Mouse (Mus musculus): Measurements from ENCODE around the gene Lrmda. TPM values are rescaled to one million over a fixed set of nuclear protein-coding genes. Genes with fewer than 3 reads are reported as not detected.

Lrmda gene
- total and polyA plus RNA-seq, 3 experiments: 5.1 to 5.9 TPM; not detected in 1

- Histone ChIP-seq H3K4me1 (ENCODE audit: control insufficient read depth in 1 of 2, insufficient read depth in 2 of 2, low read length in 2 of 2) (peaks cover 2 to 3% of the 10 kb centered on the region in 2 experiments; a peak in 2 of 4 replicates), H3K4me3 (ENCODE audit: control insufficient read depth in 1 of 2, insufficient read depth in 1 of 2, low read depth in 2 of 2, low read length in 2 of 2) (no peak overlapping the region), H3K79me2 (ENCODE audit: control insufficient read depth, insufficient read depth, low read length, poor library complexity) (peaks cover 13% of the 10 kb centered on the region), H3K9ac (ENCODE audit: control insufficient read depth, low read depth, low read length, poor library complexity, severe bottlenecking) (no peak overlapping the region), H3K27me3 (ENCODE audit: control insufficient read depth in 1 of 2, insufficient read depth in 2 of 2, low read length in 2 of 2) (no peaks in the 10 kb centered on the region), H3K27ac (ENCODE audit: control insufficient read depth, low read depth, low read length) (no peak overlapping the region), H3K9me3 (replicated peaks; ENCODE audit: insufficient read depth, low read length) (no peaks in the 10 kb centered on the region), H3K36me3 (ENCODE audit: control insufficient read depth in 1 of 2, insufficient read depth in 2 of 2, low read length in 2 of 2) (peaks cover 0 to 2% of the 10 kb centered on the region in 2 experiments; a peak in 2 of 4 replicates)
- DNase-seq (ENCODE audit: low read depth, low spot score): no peak
- TF ChIP-seq TCF12 (IDR thresholded peaks at IDR 0.05; ENCODE audit: low read depth, low read length): no peak
- no peak for TF ChIP-seq HCFC1 (IDR thresholded peaks at IDR 0.05; ENCODE audit: low read depth, low read length)
- no peak for TF ChIP-seq JUND (IDR thresholded peaks at IDR 0.05; ENCODE audit: low read depth, low read length)
- TF ChIP-seq MAFK (IDR thresholded peaks at IDR 0.05; ENCODE audit: borderline replicate concordance, low read depth, low read length): no peak
- no peak for TF ChIP-seq POLR2AphosphoS2 (IDR thresholded peaks at IDR 0.05; ENCODE audit: low read length)
- no peak for TF ChIP-seq SIN3A (IDR thresholded peaks at IDR 0.05; ENCODE audit: low read length)
- TF ChIP-seq USF2 (IDR thresholded peaks at IDR 0.05; ENCODE audit: borderline replicate concordance in 1 of 2, insufficient read depth in 1 of 2, low read depth in 1 of 2, low read length in 2 of 2): no peak
- TF ChIP-seq BHLHE40 (IDR thresholded peaks at IDR 0.05; ENCODE audit: borderline replicate concordance, low read depth, low read length): no peak
- no peak for TF ChIP-seq ETS1 (IDR thresholded peaks at IDR 0.05; ENCODE audit: low read depth, low read length)
- TF ChIP-seq RCOR1 (IDR thresholded peaks at IDR 0.05; ENCODE audit: low read depth, low read length): no peak
- TF ChIP-seq CTCF (IDR thresholded peaks at IDR 0.05 in 2 of 3, conservative IDR thresholded peaks at IDR 0.05 in 1 of 3; ENCODE audit: control insufficient read depth in 1 of 3, insufficient read depth in 1 of 3, low read depth in 2 of 3, low read length in 3 of 3, poor library complexity in 1 of 3, severe bottlenecking in 1 of 3): no peak
- no peak for TF ChIP-seq NRF1 (IDR thresholded peaks at IDR 0.05; ENCODE audit: insufficient read depth, low read depth, low read length, poor library complexity, severe bottlenecking)
- TF ChIP-seq MEF2A (IDR thresholded peaks at IDR 0.05; ENCODE audit: extremely low read depth, insufficient replicate concordance, low read depth, low read length, poor library complexity, severe bottlenecking): no peak
- no peak for TF ChIP-seq MXI1 (IDR thresholded peaks at IDR 0.05; ENCODE audit: low read depth, low read length)
- TF ChIP-seq E2F4 (IDR thresholded peaks at IDR 0.05; ENCODE audit: borderline replicate concordance, low read depth, low read length): no peak
- no peak for TF ChIP-seq MAZ (IDR thresholded peaks at IDR 0.05; ENCODE audit: low read depth, low read length)
- TF ChIP-seq ZKSCAN1 (IDR thresholded peaks at IDR 0.05; ENCODE audit: low read depth, low read length): no peak
- TF ChIP-seq MYC (IDR thresholded peaks at IDR 0.05; ENCODE audit: low read depth, low read length): no peak
- no peak for TF ChIP-seq KAT2A (conservative IDR thresholded peaks at IDR 0.05; ENCODE audit: low read depth, low read length)
These were observed 27.7 kb upstream of the Lrmda start for GRCm38 (mm10) chr14:21991856-21992255.

GRCm38 (mm10) chr14:21992321-21992885 lies 27.1 kb upstream of the Lrmda start:
- peaks cover 2 to 3% of the 10 kb centered on the region in 2 experiments; a peak in 2 of 4 replicates for H3K4me1 ChIP-seq (ENCODE audit: control insufficient read depth in 1 of 2, insufficient read depth in 2 of 2, low read length in 2 of 2)
- H3K36me3 ChIP-seq (ENCODE audit: control insufficient read depth in 1 of 2, insufficient read depth in 2 of 2, low read length in 2 of 2): peaks cover 0 to 2% of the 10 kb centered on the region in 2 experiments; a peak in 2 of 4 replicates
- DNase-seq (ENCODE audit: low read depth, low spot score): no peak
- peaks cover 9% of the 10 kb centered on the region; the same call in 1 of the 2 replicates for H3K79me2 ChIP-seq (ENCODE audit: control insufficient read depth, insufficient read depth, low read length, poor library complexity)
- H3K27ac ChIP-seq (ENCODE audit: control insufficient read depth, low read depth, low read length): no peak overlapping the region
- TF ChIP-seq POLR2A (IDR thresholded peaks at IDR 0.05; ENCODE audit: control insufficient read depth in 1 of 2, insufficient read depth in 1 of 2, low read depth in 1 of 2, low read length in 2 of 2, poor library complexity in 1 of 2) (no peak), MAX (IDR thresholded peaks at IDR 0.05; ENCODE audit: low read length) (no peak), CHD2 (IDR thresholded peaks at IDR 0.05; ENCODE audit: low read length) (no peak), SIN3A (IDR thresholded peaks at IDR 0.05; ENCODE audit: low read length) (no peak), EP300 (IDR thresholded peaks at IDR 0.05; ENCODE audit: low read depth in 1 of 2, low read length in 2 of 2) (no peak), UBTF (IDR thresholded peaks at IDR 0.05; ENCODE audit: borderline replicate concordance, insufficient read depth, low read depth, low read length) (no peak), ELF1 (IDR thresholded peaks at IDR 0.05; ENCODE audit: low read depth, low read length) (no peak), SMC3 (IDR thresholded peaks at IDR 0.05; ENCODE audit: low read depth, low read length) (no peak), RCOR1 (IDR thresholded peaks at IDR 0.05; ENCODE audit: low read depth, low read length) (no peak)
- no peaks in the 10 kb centered on the region for H3K9me3 ChIP-seq (replicated peaks; ENCODE audit: insufficient read depth, low read length)
- H3K27me3 ChIP-seq (ENCODE audit: control insufficient read depth in 1 of 2, insufficient read depth in 2 of 2, low read length in 2 of 2): no peaks in the 10 kb centered on the region
- no peak overlapping the region for H3K4me3 ChIP-seq (ENCODE audit: control insufficient read depth in 1 of 2, insufficient read depth in 1 of 2, low read depth in 2 of 2, low read length in 2 of 2)
- no peak overlapping the region for H3K9ac ChIP-seq (ENCODE audit: control insufficient read depth, low read depth, low read length, poor library complexity, severe bottlenecking)
